Mouse (Mus musculus) granulocyte monocyte progenitor cell, adult 5-6 weeks (primary cell): ENCODE results near the gene Pard3. TPM values are rescaled to one million over a fixed set of nuclear protein-coding genes. Genes with fewer than 3 reads are reported as not detected.
A peak's percentile ranks its signal among the peaks of the same experiment; 100 is the strongest.

Source experiments
- ATAC-seq: replicated peaks from 2 replicates; pipeline ENCODE4 v1.8.0; 2016; ENCODE audit warnings: mild to moderate bottlenecking, moderate TSS enrichment, inconsistent platforms; ENCODE audit not compliant: poor library complexity, severe bottlenecking
- total RNA-seq, 2 experiments: library from RNA; stranded (forward) in 1 of 2; stranded (reverse) in 1 of 2; fragments of 200-712, 200-1000 nt in 1 of 2; fragments of >200 nt in 1 of 2; fragmentation: Nextera tagmentation in 1 of 2; gene quantifications; 2 replicates each; pipeline ENCODE4 v1.2.3; 2014 to 2017

Pard3 gene
- total RNA-seq (2014; fragmentation: Nextera tagmentation) (not detected in 2 replicates), total RNA-seq (2017) (not detected in 2 replicates)

DNA sequence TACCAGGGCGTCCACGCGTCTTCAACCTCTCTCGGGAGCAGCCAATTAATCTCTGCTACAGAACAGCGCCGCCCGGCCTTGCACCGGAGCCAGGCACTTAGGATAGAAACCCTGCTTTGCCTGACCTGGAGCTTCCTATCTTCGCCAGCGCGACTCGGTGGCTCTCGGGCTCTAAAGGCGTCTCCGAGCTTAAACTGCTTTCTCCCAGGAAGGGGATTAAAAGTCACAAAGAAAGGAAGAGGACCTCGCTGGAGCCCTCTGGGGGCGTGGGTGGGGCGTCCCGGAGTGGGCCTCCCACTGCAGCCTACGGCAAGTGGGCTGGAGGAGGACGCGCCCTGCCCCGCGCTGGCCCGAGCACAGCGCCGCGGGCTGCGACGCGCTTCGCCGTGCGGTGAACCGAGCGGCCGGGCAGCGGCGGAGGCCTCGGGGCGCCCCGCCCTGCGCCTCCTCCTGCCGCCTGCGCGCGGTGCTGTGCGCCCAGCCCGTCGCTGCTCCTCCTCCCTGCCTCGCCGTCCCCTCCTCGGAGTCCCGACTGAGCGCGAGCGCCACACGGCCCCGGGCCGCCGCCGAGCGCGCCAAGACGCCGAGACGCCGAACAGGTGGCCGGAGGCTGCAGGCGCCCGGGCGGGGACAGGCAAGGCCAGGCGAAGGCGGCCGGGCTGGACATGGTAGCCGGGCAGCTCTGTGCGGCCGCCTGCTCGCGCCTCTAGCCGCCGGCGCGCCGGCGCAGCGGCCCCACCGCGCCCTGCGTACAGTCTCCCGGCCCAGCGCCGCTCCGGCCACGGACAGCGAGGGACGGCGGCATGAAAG is at the start of gene Pard3:
Pard3 (plus strand) TSS at position 343 of the 810 bp plus-strand sequence.
- ATAC-seq = peak; percentile 68

DNA sequence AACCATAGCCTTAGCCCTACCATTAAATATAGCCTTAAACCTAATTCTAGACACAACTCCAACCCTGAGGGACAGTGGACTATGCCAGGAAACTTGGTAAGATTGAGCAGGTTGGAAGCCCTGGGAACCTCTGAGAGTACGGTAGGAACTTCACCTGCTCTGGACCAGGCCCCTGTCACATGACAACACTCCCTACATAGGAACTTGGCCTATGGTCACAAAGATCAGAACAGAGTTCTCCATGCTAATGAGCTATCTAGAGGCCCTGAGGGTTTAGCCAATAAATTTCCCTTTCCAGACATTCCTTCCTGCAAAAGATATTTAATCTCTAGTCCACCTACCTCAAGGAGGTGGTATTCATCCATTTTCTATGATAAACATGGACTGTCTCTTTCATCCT is 41.9 kb upstream of the Pard3 start:
- no peak for ATAC-seq

DNA sequence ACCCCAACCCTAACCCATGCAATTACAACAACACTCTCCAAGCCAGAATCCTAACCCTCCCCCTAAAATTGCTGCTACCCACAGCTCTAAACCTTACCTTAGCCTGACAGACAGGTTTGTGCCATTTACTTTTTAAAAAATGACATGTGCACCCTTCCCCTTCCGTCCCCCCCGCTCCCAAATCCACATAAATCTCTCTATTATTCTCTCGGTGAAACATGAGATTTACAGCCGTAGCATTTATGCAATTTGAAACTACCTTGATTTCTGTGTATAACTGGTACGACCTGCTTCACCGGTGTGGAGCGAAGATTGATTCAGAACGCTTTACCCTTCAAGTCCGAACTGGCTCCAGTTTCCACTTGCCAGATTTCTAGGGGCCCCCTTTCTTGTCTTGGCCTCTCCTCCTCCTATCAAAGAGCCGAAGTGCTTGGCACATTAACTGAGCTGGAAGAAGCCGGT is 38.4 kb upstream of the Pard3 start:
- ATAC-seq = no peak

DNA sequence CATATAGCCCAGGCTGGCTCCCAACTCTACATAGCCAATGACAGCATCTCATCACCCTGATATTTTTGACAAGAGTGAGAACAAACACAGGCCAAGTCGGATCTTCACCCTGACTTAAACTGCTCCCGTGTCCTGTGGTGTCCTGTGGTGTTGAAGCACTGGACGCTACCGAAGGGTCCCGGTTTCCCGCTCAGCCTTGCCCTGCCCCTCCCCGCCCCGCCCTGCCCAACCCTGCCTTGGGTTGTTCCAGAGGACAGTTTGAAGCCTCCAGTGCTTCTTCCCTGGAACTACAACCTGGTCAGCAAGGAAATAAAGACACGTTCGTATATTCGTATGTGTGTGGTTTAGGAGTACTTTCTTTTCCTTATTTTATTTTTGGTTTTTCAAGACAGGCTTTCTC is 37.9 kb upstream of the Pard3 start:
- no peak for ATAC-seq

DNA sequence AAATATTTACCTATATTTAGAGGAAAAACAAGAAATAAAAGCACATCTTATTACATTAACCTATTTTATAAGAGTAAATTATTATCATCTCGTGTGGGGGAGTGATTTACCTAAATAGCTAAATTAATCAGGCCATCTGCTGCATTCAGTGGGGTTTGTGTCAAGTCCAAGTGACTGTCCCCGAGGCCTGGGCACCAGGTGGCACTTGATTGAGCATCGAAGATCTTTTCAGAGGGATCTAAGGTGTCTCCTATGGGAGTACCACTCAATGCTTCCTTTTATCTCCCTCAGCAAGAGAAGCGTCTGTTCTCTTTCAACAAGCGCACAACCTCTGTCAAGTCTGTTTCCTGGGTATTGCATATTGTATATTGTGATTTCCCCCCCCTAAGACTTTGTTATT is 32.2 kb upstream of the Pard3 start:
- no peak for ATAC-seq

DNA sequence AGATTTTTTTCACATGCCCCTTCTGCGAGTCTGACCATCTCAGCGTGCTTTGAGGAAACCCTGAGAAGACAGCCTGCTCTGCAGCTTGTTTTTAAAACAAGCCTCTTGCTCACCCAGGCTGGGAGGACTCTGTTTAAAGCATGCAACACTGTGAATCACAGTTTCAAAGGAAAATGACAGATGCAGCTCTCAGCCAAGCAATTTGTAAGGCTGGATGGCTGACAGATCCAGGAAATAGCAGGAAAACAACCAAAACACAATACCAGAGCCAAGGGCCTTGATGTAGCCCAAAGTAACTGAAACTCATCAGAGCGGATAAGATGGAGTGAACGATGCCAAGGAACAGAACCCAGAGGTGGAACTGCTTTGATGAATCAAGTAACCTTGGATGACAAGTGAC is 24.8 kb upstream of the Pard3 start:
- ATAC-seq = no peak

DNA sequence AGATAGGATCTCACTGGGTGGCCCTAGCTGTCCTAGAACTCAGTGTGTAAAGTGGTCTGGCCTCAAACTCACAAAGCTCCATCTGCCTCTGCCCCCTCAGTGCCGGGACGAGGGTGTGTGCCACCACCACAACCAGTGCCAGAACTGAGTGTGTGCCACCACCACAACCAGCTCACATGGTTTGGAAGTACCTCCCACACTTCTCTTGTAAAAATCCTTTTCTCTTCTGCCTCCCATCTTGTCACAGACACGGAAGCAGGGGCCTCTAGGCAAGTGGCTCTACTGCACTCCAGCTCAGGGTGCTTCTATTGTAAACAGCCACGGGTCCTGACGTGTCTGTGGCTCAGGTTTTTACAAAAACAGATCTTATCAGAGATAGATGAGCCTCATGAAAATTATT is 13.7 kb upstream of the Pard3 start:
- no peak for ATAC-seq

DNA sequence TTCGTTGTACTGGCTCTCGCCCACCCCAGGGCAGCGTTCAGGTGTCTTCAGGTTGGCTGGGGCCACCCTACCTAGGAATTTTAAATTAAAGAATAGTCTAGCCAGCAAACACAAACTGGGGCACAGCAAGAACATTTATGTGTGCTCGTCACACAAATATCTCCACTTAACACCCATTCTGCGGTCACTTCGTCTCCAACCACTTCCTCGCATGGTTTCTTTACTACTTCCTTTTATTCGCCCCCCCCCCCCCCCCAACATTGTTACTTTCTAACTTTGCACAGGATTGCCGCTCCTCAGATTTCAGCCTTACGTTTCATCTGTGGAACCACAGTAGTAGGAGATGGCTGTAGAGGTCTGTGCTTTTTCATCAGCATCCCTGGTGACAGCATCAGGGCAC is 11.6 kb upstream of the Pard3 start:
- ATAC-seq = peak; percentile 67

DNA sequence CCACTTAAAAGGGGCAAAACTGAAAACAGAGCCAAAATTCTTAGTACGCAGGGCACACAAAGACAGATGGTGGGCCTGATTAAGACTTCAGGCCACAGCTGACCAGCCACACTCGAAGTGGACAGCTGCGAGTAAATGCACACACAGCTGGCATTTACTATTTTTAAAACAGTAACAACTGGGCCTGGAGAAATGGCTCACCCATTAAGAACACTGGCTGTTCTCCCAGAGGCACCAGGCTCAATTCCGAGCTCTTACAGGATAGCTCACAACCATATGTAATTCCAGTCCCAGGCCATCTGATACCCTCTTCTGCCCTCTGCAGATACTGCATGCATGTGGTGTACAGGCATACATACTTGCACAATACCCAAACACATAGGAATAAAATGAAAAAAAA is 8.6 kb upstream of the Pard3 start:
- ATAC-seq = no peak

DNA sequence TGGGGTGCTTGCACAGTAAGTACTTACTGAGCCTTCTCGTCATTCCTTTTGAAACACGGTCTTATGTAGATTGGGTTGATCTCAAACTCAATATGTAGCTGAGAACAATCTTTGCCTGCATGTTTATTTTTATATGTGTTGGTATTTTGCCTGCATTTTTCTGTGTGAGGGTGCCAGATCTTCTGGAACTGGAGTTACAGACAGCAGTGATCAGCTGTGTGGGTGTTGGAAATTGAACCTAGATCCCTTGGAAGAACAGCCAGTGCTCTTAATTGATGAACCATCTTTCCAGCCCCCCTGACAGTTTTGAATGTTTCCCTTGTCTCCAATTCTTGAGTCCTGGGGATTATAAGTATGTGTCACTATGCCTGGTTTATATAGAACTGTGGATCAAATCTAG is 4.9 kb upstream of the Pard3 start:
- ATAC-seq = no peak

DNA sequence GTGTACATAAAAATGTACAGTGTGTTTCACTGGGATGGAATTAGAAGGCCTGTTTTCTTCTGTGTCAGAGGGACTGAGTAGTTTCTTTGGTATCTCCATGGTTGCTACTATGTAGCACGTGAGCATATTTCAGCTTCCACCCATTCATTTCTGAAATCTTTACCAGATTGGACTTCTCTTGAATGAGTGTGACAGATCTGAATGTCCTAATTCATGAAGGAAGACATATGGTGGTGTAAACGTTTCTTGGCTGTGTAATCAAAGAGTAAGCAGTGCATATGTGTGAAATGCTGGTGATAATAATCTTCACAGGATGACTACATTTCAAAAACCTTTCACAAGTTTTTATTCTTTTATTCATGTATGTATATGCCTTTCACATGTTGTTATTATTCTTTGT is 3.9 kb upstream of the Pard3 start:
- no peak for ATAC-seq

DNA sequence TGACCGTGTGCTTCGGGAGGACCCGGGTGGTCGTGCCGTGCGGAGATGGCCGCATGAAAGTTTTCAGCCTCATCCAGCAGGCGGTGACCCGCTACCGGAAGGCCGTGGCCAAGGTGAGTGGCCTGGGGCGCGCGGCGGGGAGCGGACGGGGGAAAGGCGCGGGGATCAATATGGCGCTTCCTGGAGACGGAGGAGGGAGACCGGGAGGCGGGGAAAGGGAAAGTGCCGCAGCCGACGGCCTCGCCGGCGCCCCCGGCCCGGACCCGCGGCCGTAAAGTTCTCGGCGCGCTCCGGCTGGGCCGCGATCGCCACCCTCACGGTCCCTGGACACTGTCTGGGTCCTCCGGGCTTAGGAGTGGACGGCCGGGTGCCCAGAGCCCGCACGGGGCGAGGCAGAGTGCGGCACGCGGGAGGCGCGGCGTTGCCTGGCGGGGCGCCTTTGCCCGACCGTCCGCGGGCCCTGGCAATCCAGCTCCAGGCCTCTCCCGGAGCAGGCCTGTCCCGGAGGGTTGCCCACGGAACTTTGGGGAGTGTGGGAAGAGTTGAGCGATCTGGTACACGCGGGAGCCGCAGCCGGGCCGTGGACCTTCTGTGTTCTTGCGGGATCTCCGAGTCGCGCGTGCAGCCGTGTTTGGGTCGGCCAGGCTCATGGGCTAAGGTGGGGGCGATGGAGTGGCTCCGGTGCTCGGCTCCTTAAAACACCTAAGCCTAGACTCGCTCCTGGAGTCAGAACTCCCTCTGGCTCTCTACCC is 844 bp downstream of the Pard3 start:
- peak; percentile 29; the same call in 1 of the 2 replicates for ATAC-seq

DNA sequence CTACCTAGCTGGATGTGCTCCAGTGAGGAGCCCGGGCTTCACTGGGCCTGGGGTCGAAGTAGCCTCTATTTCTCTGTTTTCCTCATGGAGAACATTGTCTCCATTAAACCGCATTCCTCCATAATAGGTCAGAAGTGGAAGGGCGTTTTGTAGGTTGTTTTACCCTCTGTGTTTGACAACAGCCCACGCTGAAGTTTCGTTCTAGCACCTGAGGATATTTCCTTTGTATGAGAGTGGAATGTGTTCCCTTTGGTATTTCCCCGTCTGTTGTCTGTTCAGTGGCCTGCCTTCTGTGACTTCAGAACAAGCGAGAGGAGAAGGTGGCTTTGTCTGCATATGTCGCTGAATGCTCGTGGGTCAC is 1.4 kb downstream of the Pard3 start:
- no peak for ATAC-seq

DNA sequence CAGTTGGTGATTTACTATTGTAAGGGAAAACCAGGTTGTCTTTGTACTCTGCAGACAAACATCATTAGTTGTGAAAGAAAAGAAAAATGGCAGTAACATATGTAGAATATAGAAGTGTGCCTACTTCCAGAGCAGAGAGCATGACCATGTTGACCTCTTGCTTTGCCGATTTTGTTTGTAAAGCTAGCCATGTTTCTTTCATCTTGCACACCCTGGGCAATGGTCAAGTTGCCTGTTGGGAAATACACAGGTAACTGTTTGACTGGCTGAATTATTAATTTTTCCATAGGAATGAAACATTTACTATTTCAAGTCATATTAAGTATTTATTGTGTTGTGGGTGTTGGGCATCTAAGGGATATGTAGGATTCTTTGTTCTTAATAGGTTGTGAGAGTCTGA is 2.1 kb downstream of the Pard3 start:
- ATAC-seq = no peak

DNA sequence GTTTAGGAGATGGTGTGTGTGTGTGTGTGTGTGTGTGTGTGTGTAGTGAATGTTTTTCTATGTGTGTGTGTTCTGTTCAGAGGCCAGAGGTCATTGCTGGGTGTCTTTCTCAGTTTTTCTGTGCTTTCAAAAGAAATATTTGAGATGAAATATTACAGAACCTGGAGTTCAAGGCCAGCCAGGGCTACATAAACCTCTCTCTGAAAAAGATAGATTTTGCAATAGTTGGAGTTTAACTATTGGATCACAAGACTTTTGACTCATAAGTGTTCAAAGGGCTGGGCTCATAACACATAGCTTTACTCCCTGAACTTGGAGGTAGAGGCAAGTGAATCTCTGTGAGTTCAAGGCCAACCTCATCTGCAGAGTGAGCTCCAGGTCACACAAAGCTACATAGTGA is 2.8 kb downstream of the Pard3 start:
- no peak for ATAC-seq

DNA sequence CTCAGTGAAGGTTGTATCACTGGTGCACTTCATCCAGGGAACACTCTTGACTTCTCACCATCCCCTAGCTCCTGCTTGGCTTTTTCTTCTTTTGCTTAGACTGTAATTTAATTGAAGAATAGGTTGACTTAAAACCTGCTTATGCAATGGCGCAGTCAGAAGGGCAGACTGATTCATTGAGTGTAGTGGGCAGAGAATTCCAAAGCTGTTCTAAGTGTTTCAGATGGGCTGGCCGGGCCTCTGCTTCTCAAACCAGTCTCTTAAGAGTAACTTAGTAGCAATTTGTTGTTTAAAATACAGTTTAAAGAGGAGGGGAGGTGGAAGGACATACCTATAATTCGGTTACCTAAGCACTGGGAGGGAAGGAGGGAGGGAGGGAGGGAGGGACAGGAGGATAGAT is 5.0 kb downstream of the Pard3 start:
- ATAC-seq = no peak

DNA sequence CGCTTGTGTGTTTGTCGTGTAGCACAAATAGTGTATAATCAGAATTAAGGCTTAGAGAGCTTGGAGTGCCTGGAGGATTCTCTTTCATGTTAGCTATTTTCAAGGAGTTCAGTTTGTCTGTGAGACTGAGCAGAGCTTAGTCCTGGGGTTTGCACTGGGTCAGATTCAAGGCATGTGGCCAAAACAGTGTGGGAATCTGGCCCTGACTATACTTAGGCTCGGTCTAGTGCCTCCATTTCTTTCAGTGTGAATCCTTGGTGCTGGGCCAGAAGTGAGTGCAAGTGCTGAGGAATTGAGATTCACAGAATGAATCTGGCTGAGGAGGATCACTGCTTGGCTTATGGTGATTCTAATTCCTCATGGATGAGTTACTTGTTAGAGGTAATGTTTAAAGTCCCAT is 6.5 kb downstream of the Pard3 start:
- ATAC-seq = no peak

DNA sequence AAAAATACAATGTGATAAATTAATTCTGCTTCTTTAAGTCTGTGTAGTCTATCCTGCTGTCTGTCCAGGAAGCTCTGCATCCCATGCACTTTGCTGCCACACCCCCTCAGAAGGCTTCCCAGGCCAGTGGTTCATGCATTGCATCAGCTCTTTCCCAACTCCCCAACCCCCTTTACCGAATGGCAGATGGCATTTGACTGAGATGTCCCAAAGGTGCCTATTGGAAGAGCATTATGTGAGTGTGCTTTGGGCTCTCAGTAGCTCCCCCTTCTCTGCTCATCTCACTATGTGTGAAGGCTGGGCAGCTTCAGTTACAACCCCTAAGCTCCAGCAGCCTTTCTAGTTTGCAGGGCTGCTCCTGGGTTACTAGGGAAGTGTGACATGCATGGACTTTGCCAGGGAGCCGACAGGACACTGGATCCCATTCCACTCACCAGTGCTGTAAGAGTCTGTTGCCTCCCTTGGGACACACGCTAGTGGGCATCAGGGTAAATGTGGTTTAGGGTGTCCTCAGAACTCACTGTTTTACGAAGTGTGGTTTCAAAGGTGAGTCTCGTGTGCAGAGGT is 9.4 kb downstream of the Pard3 start:
- no peak for ATAC-seq

DNA sequence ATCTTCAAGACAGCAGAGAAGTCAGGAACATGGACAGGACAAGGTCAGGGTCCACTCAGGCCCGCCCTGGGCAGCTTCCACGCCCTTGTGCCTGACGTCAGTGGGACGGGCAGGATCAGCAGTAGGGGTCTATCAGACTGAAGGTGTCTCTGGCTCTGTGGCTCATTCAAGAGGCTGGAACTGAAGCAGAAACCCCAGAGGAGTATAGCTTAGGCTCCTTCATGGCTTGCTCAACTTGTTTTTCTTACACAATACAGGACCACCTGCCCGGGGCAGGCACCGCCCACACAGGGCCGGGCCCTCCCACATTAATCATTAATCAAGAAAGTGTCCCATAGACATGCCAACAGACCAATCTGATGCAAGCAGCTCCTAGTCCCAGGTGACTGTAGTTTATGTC is 12.8 kb downstream of the Pard3 start:
- no peak for ATAC-seq

DNA sequence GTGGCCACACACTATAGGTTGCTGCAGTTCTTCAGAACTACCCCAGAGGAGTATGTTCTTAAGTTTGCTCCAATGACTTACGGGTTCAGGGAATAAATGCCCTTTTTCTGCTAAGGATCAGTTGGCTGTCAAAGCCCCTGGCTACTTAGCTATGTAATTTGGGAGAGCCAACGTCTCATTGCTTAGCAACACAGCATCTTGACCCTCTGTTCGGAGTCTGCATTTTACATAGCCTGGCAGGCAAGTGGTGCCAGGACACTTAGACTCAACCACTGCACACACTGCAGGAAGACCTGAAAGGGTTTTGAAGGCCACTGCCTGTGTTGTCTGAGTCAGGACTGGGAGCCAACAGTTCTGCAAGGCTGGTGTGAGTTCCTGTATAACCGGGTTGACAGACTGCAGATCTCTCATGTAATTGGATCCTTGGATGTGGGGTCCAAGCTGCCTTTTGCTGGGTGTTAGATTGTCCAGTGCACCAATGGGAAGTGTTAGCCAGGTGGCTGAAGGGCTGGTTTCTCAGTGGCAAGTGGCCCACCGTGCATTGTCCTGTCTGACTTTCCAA is 15.6 kb downstream of the Pard3 start:
- ATAC-seq = no peak

DNA sequence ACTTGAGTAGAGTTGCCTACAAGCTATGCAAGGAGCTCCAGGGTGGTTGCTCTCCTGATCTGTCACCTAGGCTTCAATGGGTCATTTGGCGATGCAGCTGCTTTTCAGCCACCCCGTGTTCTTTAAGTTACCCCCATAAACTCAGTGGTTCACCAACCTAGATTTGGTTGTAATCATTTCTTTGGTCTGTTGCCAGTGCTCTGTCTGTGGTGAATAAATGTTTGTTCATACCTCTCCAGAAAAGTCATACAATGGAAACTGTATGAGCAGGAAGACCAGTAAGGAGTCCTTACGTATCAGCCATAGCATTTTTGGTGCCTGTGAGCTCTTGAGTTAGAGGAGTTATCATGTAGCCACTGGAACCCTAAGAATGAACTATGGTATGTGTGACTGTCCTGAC is 17.6 kb downstream of the Pard3 start:
- no peak for ATAC-seq
